Mouse (Mus musculus) embryonic fibroblast, embryonic 13.5 days (primary cell): ENCODE data around the gene Ablim1. TPM values are rescaled to one million over a fixed set of nuclear protein-coding genes. Genes with fewer than 3 reads are reported as not detected.

Experiments used
- H3K27ac ChIP-seq: 2 replicates; pipeline ENCODE4 v1.5.1; 2012; ENCODE audit warnings: low read length, control low read depth, inconsistent platforms; ENCODE audit not compliant: insufficient read depth
- H3K4me1 ChIP-seq: 2 replicates; pipeline ENCODE4 v1.6.1; 2011; ENCODE audit warnings: low read length; ENCODE audit not compliant: control insufficient read depth, insufficient read depth
- H3K4me3 ChIP-seq: 2 replicates; pipeline ENCODE4 v1.5.1; 2011; ENCODE audit warnings: mild to moderate bottlenecking, control low read depth, low read length; ENCODE audit not compliant: insufficient read depth
- CTCF ChIP-seq: IDR thresholded peaks from 2 replicates; pipeline ENCODE4 v1.5.1; 2011; ENCODE audit warnings: mild to moderate bottlenecking, control low read depth, low read length, moderate library complexity, borderline replicate concordance; ENCODE audit not compliant: insufficient read depth
- POLR2A ChIP-seq: IDR thresholded peaks from 2 replicates; pipeline ENCODE4 v1.6.1; 2011; ENCODE audit warnings: low read depth, mild to moderate bottlenecking, control low read depth, low read length, moderate library complexity
- polyA plus RNA-seq: library from polyadenylated mRNA; stranded (reverse); fragments of >200 nt; gene quantifications from 2 replicates; pipeline ENCODE4 v1.2.4, GENCODE M21; 2011; ENCODE audit warnings: low read depth; ENCODE audit not compliant: missing spikeins, insufficient read length

Gene Ablim1
- polyA plus RNA-seq, 1 experiment: 24.0 TPM

DNA sequence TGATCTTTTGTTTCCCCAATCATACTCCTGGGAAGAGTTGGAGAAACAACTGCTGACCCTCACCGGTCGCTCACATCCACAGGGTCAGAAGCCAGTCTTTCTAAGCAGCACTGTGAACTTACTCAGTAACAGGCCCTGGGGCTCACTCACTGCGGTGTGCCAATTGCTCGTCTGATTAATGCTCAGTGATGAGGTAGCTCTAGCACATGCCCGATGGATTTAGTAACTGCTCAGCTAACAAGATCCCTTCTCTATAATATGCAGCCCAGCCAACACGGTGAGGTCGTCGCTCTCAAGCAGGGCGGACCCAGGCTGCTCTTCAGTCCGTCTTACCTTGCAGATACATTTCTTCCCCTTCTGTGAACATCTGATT, 231.6 kb downstream of the Ablim1 start:
- no peak for TF ChIP-seq CTCF
- TF ChIP-seq POLR2A: no peak

GRCm38 (mm10) chr19:57082454-57083182, 232.1 kb downstream of the Ablim1 start:
- TF ChIP-seq CTCF (no peak), POLR2A (no peak)
- H3K4me3 ChIP-seq: no peak overlapping the region

More for the DNA sequence above, 231.6 kb downstream of the Ablim1 start:
- Histone ChIP-seq H3K27ac (no peak overlapping the region), H3K4me1 (peaks cover 16% of the 10 kb centered on the region), H3K4me3 (no peak overlapping the region)

GRCm38 (mm10) chr19:57081536-57081935, 233.2 kb downstream of the Ablim1 start:
- Histone ChIP-seq H3K4me1 (peaks cover 19% of the 10 kb centered on the region), H3K27ac (no peak overlapping the region), H3K4me3 (no peak overlapping the region)
- TF ChIP-seq POLR2A (no peak), CTCF (no peak)

More at GRCm38 (mm10) chr19:57082454-57083182, 232.1 kb downstream of the Ablim1 start:
- Histone ChIP-seq H3K4me1 (peaks cover 19% of the 10 kb centered on the region), H3K27ac (no peak overlapping the region)

- H3K27ac ChIP-seq: peak overlapping the region; percentile 90
Measured at GRCm38 (mm10) chr19:57079606-57079981, 235.1 kb downstream of the Ablim1 start.

GRCm38 (mm10) chr19:57078867-57079605, 235.7 kb downstream of the Ablim1 start:
- TF ChIP-seq POLR2A: no peak
- TF ChIP-seq CTCF: no peak
- H3K4me1 ChIP-seq: peaks cover 22% of the 10 kb centered on the region
- no peak overlapping the region for H3K4me3 ChIP-seq
- H3K27ac ChIP-seq: peak overlapping the region; percentile 91

More at GRCm38 (mm10) chr19:57079606-57079981, 235.1 kb downstream of the Ablim1 start:
- Histone ChIP-seq H3K4me3 (no peak overlapping the region), H3K4me1 (peaks cover 22% of the 10 kb centered on the region)
- TF ChIP-seq POLR2A: no peak
- TF ChIP-seq CTCF: no peak

- TF ChIP-seq POLR2A: no peak
- TF ChIP-seq CTCF: no peak
- H3K4me3 ChIP-seq: no peak overlapping the region
- H3K4me1 ChIP-seq: peaks cover 21% of the 10 kb centered on the region
- H3K27ac ChIP-seq: peak overlapping the region; percentile 91
Measured at GRCm38 (mm10) chr19:57077826-57078699, 236.7 kb downstream of the Ablim1 start.

GRCm38 (mm10) chr19:57073450-57073849, 241.3 kb downstream of the Ablim1 start:
- no peak overlapping the region for H3K4me3 ChIP-seq
- no peak overlapping the region for H3K27ac ChIP-seq
- peaks cover 9% of the 10 kb centered on the region for H3K4me1 ChIP-seq
- TF ChIP-seq POLR2A (no peak), CTCF (no peak)

GRCm38 (mm10) chr19:57072756-57073155, 242.0 kb downstream of the Ablim1 start:
- Histone ChIP-seq H3K27ac (no peak overlapping the region), H3K4me1 (peaks cover 4% of the 10 kb centered on the region), H3K4me3 (no peak overlapping the region)
- no peak for TF ChIP-seq POLR2A
- TF ChIP-seq CTCF: no peak

DNA sequence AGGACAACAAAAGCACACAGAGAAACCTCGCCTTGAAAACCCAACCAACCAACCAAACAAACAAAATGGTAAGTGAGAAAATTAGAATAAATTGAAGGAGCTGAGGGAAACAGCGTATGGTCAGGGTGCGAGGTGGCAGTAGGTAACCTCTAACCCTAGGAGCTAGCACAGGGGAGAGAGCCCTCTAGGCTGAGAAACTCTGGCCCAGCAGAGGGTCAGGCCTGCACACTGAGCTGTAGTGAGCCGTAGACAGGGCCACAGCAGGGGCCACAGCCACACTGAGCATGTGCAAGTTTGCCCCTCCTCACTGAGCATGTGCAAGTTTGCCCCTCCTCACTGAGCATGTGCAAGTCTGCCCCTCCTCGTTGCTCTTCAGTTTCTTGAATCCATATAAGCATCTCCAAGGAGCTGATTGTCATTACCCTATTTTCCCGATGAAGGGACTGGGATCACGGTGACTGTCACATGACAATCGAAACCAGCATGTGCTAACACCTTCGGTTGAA, 247.6 kb downstream of the Ablim1 start:
- no peak overlapping the region for H3K27ac ChIP-seq
- no peak for TF ChIP-seq POLR2A
- TF ChIP-seq CTCF: no peak
- no peaks in the 10 kb centered on the region for H3K4me1 ChIP-seq

More for the DNA sequence above, 247.6 kb downstream of the Ablim1 start:
- H3K4me3 ChIP-seq: no peak overlapping the region
